Mouse (Mus musculus) testis, adult 2 months (tissue): ENCODE measurements at regions not wholly inside any gene's neighbourhood (a gene's known extent, or its start where the extent isn't known, plus 50 kb on each side); places are given as distances from the start of the nearest gene placed in this dataset.

ENCODE experiments used
- CTCF ChIP-seq: fragments of 200-500 bp; IDR thresholded peaks from 2 replicates; pipeline ENCODE4 v1.5.1; 2012; ENCODE audit warnings: low read depth, mild to moderate bottlenecking, inconsistent platforms, low read length, moderate library complexity; ENCODE audit not compliant: control insufficient read depth, insufficient read depth, insufficient replicate concordance
- POLR2A ChIP-seq: fragments of 200-500 bp; IDR thresholded peaks from 2 replicates; pipeline ENCODE4 v1.6.1; 2012; ENCODE audit warnings: low read depth, mild to moderate bottlenecking, inconsistent platforms, low read length, moderate library complexity; ENCODE audit not compliant: control insufficient read depth

DNA sequence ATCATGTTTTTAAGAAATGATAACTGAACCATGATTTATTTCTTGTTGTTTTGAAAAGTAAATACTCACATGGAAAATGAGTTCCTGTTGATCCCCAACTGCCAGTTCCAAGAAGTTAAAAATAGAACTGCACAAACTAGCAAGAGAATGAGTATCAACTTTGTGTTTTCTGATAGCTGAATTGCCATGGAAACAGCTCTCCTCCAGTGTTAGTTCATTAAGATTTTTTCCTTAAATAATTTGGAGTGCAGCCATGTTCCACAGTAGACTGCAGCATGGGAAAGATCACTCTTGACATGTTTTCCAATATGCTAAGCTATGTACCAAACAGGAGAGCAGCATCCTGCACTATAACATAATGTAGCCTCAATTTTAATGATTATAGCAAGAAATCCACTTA lies 208.0 kb upstream of the Tars start:
- TF ChIP-seq CTCF, result no peak
- TF ChIP-seq POLR2A, result no peak
